ENCODE assay signal across 8 mouse cellular contexts in genomic region chr3:88913511-88914383, GRCm38 (mm10). TPM values are rescaled to one million over a fixed set of nuclear protein-coding genes. Genes with fewer than 3 reads are reported as not detected.
DNase-seq lines count a peak whose midpoint lies in the region; ATAC-seq and TF ChIP-seq lines count a peak whose summit lies in the region.

Gene Msto1 (minus strand): TSS chr3:88913999.

- H3K4me3 ChIP-seq in gastrocnemius, adult 2 months: peak within 1 kb of the TSS; percentile 73
- H3K4me3 ChIP-seq in hindbrain, postnatal 0 days (ENCODE audit: low read length): peak within 1 kb of the TSS; percentile 69
- peak within 1 kb of the TSS; percentile 81 for H3K4me3 ChIP-seq in left cerebral cortex, adult 2 months

- 3% methylated on average over 49 of the region's 62 CpGs for WGBS in hindbrain, postnatal 0 days

- no peaks in the 10 kb centered on the region for H3K9me3 ChIP-seq in hindbrain, postnatal 0 days (ENCODE audit: low read length)

- TF ChIP-seq CTCF in gastrocnemius, adult 2 months (IDR thresholded peaks at IDR 0.05): 0 out of 2 replicates have a peak, but pooled peaks have one; percentile 1
- TF ChIP-seq CTCF in hindbrain, postnatal 0 days (IDR thresholded peaks at IDR 0.05; ENCODE audit: low read depth): peak; percentile 24; the same call in 1 of the 2 replicates
- no peak; the same call in 1 of the 2 replicates for TF ChIP-seq CTCF in left cerebral cortex, adult 2 months (IDR thresholded peaks at IDR 0.05)

- H3K27ac ChIP-seq in gastrocnemius, adult 2 months: peak within 1 kb of the TSS; percentile 95
- H3K27ac ChIP-seq in hindbrain, postnatal 0 days: peak within 1 kb of the TSS; percentile 87
- H3K27ac ChIP-seq in left cerebral cortex, adult 2 months: peak within 1 kb of the TSS; percentile 94

- H3K36me3 ChIP-seq in hindbrain, postnatal 0 days (ENCODE audit: insufficient read depth, low read length): peaks cover 22% of the 10 kb centered on the region

- DNase-seq in WW6 (ENCODE audit: low read depth, low spot score): peak; percentile 79
- peak; percentile 80 to 87 for DNase-seq in cerebellum, postnatal 4 days (ENCODE audit: low spot score in 2 of 2)
- peak; percentile 96 for DNase-seq in gastrocnemius, adult 2 months
- DNase-seq in hindbrain, postnatal 0 days (ENCODE audit: low spot score): peak; percentile 95
- peak; percentile 89 to 94 for DNase-seq in left cerebral cortex, adult 2 months (ENCODE audit: extremely low spot score in 1 of 2, low spot score in 2 of 2)
- peak; percentile 92 to 94 for DNase-seq in right cerebral cortex, adult 2 months (ENCODE audit: low spot score in 2 of 2)
- peak; percentile 93 for DNase-seq in urinary bladder, postnatal 14 days (ENCODE audit: low spot score)

- ATAC-seq in hindbrain, postnatal 0 days: peak; percentile 98
- peak; percentile 100 for ATAC-seq in megakaryocyte, adult 5-6 weeks (ENCODE audit: poor library complexity, severe bottlenecking)

- H3K27me3 ChIP-seq in hindbrain, postnatal 0 days (ENCODE audit: insufficient read depth, low read length): no peaks in the 10 kb centered on the region

- peak within 1 kb of the TSS; percentile 88 for H3K4me2 ChIP-seq in hindbrain, postnatal 0 days (ENCODE audit: low read depth, low read length)

- peaks cover 6% of the 10 kb centered on the region; the same call in 1 of the 2 replicates for H3K4me1 ChIP-seq in hindbrain, postnatal 0 days (ENCODE audit: insufficient read depth, low read length)

- intact Hi-C loops in gastrocnemius, adult 2 months (cut with DNase I): no loop called here
- intact Hi-C loops in left cerebral cortex, adult 2 months (cut with DNase I): no loop called here

- peak within 1 kb of the TSS; percentile 58 for H3K9ac ChIP-seq in hindbrain, postnatal 0 days (replicated peaks; ENCODE audit: low read length)

RNA-seq across cellular contexts. Expression of gene Msto1, which starts in this region (rescaled TPM):
- 1 to 10 TPM; 7.0 to 8.6 TPM for total RNA-seq in gastrocnemius, adult 2 months (2021)
- 40.5 and 47.9 TPM in 2 replicates for total RNA-seq in hindbrain, postnatal 0 days (2014; rRNA removed)
- polyA plus RNA-seq in hindbrain, postnatal 0 days (2015; fragmentation: Nextera tagmentation; extraction: Ambion mirVana): 45.9 and 48.8 TPM in 2 replicates
- total RNA-seq in left cerebral cortex, adult 2 months (2021): 10 to 100 TPM; 20.2 TPM
- 4.8 and 7.5 TPM in 2 replicates for total RNA-seq in megakaryocyte, adult 5-6 weeks (2015)
- 9.9 and 16.2 TPM in 2 replicates for total RNA-seq in megakaryocyte, adult 5-6 weeks (2017)

Comparison
In these comparisons a context has a peak if more than half of its experiments do, and no peak if none do; other contexts are left out.
1. Peak in every context shown above with its lines: DNase-seq, ATAC-seq, H3K4me3 ChIP-seq and H3K27ac ChIP-seq.